Mouse (Mus musculus) thymus, postnatal 4 days (tissue): Measurements from ENCODE around the gene Wrap53.

Source experiments
- DNase-seq: peaks from one replicate; pipeline ENCODE4 v3.0.0; 2021

Wrap53 gene

DNA sequence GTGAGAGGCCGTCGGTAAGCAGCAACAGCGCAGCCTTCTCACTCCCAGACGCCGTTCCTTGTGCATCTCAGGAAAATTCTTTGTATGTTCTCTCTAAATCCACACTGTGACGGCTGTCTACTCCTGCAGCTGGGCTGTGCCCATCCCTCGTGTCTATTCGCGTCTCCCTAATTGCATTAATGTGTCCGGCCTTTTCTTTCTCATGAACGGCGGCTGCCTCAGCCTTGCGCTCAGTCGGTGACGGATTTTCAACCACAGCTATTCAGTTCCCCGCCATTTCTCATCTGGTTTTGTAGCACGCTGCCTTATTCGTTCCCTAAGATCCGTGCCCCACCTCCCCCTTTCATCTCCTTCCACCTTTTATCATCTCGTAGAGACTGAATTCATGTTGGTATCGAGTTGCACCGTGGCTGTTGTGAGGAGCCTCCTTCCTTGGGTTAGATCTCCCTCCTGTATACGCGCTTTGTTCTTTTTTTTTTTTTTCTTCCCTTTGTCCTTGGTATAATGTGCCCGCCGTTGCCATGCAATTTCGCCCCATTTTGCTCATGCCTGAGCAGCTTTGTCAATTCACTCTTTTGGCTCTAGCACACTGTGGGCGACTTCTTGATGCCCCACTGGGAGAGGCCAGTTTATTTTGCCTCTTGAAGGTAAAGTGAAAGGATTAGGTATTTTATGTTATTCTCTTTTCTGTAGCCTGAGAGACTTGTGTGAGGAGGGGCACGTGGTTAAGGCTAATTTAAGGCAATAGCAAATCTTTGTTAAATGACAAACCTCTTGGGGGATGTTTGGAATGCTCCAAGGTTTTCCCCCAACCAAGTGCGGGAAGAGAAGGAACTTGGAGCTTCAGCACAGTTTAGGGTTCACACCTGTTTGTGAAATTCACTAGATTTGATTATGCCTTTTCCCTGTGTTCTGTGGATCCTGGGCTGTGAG, 52.7 kb downstream of the Wrap53 start:
- no peak for DNase-seq

DNA sequence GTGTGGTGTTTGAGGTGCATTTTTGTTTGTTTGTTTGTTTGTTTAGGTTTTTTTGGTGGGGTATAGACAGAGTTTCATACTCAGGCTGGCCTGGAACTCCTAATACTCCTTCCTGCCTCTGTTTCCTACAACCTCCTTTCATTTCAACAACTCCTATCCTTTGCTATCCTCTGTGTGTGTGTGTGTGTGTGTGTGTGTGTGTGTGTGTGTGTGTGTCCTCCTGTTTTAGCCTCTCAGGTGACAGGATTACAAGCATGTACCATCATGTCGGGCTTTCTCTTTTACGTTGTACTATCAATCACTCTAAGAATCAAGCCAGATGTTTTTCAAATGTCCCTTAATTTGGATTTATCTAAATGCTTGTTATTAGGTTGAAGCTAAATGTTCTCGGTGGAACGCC, 53.4 kb downstream of the Wrap53 start:
- DNase-seq = no peak

GRCm38 (mm10) chr11:69525661-69526060, 54.4 kb downstream of the Wrap53 start:
- no peak for DNase-seq

GRCm38 (mm10) chr11:69523651-69524050, 56.4 kb downstream of the Wrap53 start:
- DNase-seq = no peak

DNA sequence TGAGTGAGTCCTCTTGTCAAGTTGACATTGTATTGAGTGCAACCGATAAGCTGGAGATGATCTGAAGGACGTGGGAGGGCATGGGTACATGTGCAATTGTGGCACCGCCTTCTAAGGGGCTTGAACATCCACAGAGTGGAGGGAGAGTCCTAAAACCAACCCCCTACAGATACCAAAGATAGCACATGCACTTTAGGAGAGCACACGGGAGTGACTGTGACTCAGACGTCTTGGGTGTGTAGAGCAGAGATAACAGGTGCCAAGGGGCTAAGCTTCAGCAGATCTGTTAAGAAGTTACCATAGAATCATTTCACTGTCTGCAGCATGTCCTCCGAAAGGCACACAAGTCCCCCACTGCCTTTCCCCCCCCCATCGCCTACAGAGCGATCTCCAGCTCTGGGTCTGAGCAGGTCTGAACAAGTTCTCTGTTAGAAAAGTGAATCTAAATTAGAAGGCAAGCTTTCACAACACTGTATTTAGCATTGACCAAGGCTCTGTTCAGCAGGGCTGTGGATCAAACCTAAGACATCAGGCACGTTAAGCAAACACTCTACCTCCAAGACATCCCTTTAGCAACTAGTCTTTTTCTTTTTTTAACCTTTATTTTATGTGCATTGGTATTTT, 58.4 kb downstream of the Wrap53 start:
- DNase-seq = no peak

DNA sequence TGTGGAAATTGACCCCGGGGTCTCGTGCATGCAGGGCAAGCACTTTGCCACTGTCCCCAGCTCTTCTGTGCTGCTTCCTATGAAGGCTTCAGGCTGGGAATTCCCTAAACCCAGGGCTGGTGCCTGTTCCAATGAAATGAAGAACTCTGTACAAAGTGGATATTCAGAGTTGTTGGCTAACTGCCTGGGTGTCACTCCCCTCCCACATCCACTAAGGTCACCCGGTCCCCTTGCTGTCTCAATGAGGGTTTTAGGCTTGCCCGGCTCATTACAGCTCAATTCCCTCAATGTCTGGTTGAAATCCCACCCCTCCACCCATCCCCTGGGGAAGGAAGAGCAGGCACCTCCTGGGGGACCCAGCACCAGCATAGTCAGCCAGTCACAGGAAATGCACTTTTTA, 60.1 kb downstream of the Wrap53 start:
- no peak for DNase-seq

DNA sequence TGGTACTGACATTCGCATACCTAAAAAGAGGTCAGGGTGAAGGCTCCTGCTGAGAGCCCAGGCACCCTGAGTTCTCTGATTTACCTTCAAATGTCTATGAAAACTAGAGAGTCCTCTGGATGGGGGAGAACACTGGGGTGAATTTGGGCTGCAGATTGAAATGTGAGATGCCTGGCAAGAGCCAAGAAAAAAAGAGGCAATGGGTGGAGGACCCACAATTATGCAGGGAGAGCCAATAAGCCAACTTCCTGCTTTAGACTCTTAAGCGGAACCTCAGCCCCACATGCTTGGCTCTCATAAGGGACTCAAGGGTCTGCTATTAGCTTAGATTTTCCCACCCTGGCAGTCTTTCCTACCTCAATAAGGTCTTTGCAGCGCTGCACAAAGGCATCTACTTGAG, 63.4 kb downstream of the Wrap53 start:
- DNase-seq = no peak

GRCm38 (mm10) chr11:69516151-69516640, 63.9 kb downstream of the Wrap53 start:
- DNase-seq = peak; percentile 42

GRCm38 (mm10) chr11:69513840-69514239, 66.2 kb downstream of the Wrap53 start:
- DNase-seq = peak; percentile 80
